Comparison of ENCODE assay signal across 11 mouse cellular contexts in genomic region chr9:57829812-57830557, GRCm38 (mm10). TPM values are rescaled to one million over a fixed set of nuclear protein-coding genes. Genes with fewer than 3 reads are reported as not detected.
DNase-seq lines count a peak whose midpoint lies in the region; ATAC-seq and TF ChIP-seq lines count a peak whose summit lies in the region.
"Had no signal": no experiment of that assay in that cellular context is flagged by ENCODE, and none has a peak within 500 bp of the region (broad histone marks: within the 10 kb centered on the region; RNA-seq: fewer than 3 reads in every experiment).

No protein-coding gene starts in this region.

- DNase-seq in heart, embryonic 10.5 days (ENCODE audit: low spot score) = no peak
- DNase-seq in heart, adult 18-20 months = no peak
- peak; percentile 72 for DNase-seq in lung, postnatal 0 days (ENCODE audit: low spot score)
- no peak for DNase-seq in lung, adult 2 months
- peak; percentile 92 for DNase-seq in ZHBTc4 (ENCODE audit: low read depth, low spot score)
- DNase-seq in ovary, adult 18-20 months (ENCODE audit: low spot score) = no peak
- no peak for DNase-seq in left cerebral cortex, adult 9 months (ENCODE audit: low spot score in 2 of 2)
- DNase-seq: cerebellum, adult 9-10 months; kidney, postnatal 14 days had no signal

- peak; percentile 63 for TF ChIP-seq EP300 in lung, postnatal 0 days (IDR thresholded peaks at IDR 0.05)

- no peak overlapping the region for H3K9ac ChIP-seq in lung, postnatal 0 days (replicated peaks; ENCODE audit: low read depth)
- 0 out of 2 replicates have a peak overlapping the region, but pooled peaks have one; percentile 18 for H3K9ac ChIP-seq in neural tube, embryonic 12.5 days

- 68% methylated on average over 6 of the region's 6 CpGs for WGBS in heart, embryonic 10.5 days
- 52% methylated on average over 6 of the region's 6 CpGs for WGBS in lung, postnatal 0 days
- WGBS in lung, adult 2 months = 72% methylated on average over 6 of the region's 6 CpGs
- WGBS in neural tube, embryonic 12.5 days = 17% methylated on average over 6 of the region's 6 CpGs

- no peak overlapping the region for H3K4me2 ChIP-seq in lung, postnatal 0 days (replicated peaks; ENCODE audit: low read depth, low read length)
- H3K4me2 ChIP-seq in neural tube, embryonic 12.5 days (replicated peaks) = peak overlapping the region; percentile 52
- H3K4me2 ChIP-seq: liver, embryonic 11.5 days had no signal

- no peaks in the 10 kb centered on the region for H3K9me3 ChIP-seq in heart, embryonic 10.5 days
- H3K9me3 ChIP-seq in lung, postnatal 0 days (ENCODE audit: low read length) = no peaks in the 10 kb centered on the region
- no peaks in the 10 kb centered on the region for H3K9me3 ChIP-seq in neural tube, embryonic 12.5 days

- H3K27ac ChIP-seq in heart, embryonic 10.5 days = peak overlapping the region; percentile 2; the same call in 1 of the 2 replicates
- 0 out of 2 replicates have a peak overlapping the region, but pooled peaks have one; percentile 51 for H3K27ac ChIP-seq in lung, postnatal 0 days (ENCODE audit: low read length)
- H3K27ac ChIP-seq in neural tube, embryonic 12.5 days = no peak overlapping the region

- ATAC-seq in lung, postnatal 0 days = peak; percentile 73
- ATAC-seq in neural tube, embryonic 12.5 days (ENCODE audit: low FRiP score, low read depth) = no peak

- H3K36me3 ChIP-seq in heart, embryonic 10.5 days = peaks cover 26% of the 10 kb centered on the region; the same call in 1 of the 2 replicates
- H3K36me3 ChIP-seq in lung, postnatal 0 days (ENCODE audit: insufficient read depth, low read length) = 0 out of 2 replicates have a peak, but pooled peaks cover 4% of the 10 kb centered on the region
- peaks cover 3% of the 10 kb centered on the region; the same call in 1 of the 2 replicates for H3K36me3 ChIP-seq in neural tube, embryonic 12.5 days

- H3K27me3 ChIP-seq in heart, embryonic 10.5 days (ENCODE audit: insufficient read depth, poor library complexity, severe bottlenecking) = no peaks in the 10 kb centered on the region
- H3K27me3 ChIP-seq in lung, postnatal 0 days (replicated peaks; ENCODE audit: insufficient read depth, low read length) = no peaks in the 10 kb centered on the region
- no peaks in the 10 kb centered on the region for H3K27me3 ChIP-seq in neural tube, embryonic 12.5 days (replicated peaks)

- TF ChIP-seq POLR2A in lung, adult 2 months (IDR thresholded peaks at IDR 0.05; ENCODE audit: borderline replicate concordance, extremely low read depth, low read depth, low read length) = no peak

- H3K4me3 ChIP-seq in heart, embryonic 10.5 days = peak overlapping the region; percentile 48
- no peak overlapping the region for H3K4me3 ChIP-seq in lung, postnatal 0 days (ENCODE audit: low read depth, low read length)
- H3K4me3 ChIP-seq in lung, adult 2 months (replicated peaks; ENCODE audit: extremely low read depth, low read depth, low read length) = no peak overlapping the region
- H3K4me3 ChIP-seq in neural tube, embryonic 12.5 days = no peak overlapping the region

- no peak for TF ChIP-seq CTCF in lung, postnatal 0 days (IDR thresholded peaks at IDR 0.05)
- TF ChIP-seq CTCF in lung, adult 2 months (IDR thresholded peaks at IDR 0.05; ENCODE audit: insufficient read depth, low read length) = no peak

- peaks cover 84% of the 10 kb centered on the region for H3K4me1 ChIP-seq in heart, embryonic 10.5 days
- H3K4me1 ChIP-seq in lung, postnatal 0 days (ENCODE audit: insufficient read depth, low read depth, low read length) = peaks cover 22% of the 10 kb centered on the region
- peaks cover 8% of the 10 kb centered on the region for H3K4me1 ChIP-seq in lung, adult 2 months (ENCODE audit: control insufficient read depth, insufficient read depth, low read length)
- peaks cover 54% of the 10 kb centered on the region for H3K4me1 ChIP-seq in neural tube, embryonic 12.5 days

RNA-seq across cellular contexts. Expression of gene Arid3b, which starts 6.6 kb away (rescaled TPM):
- polyA plus RNA-seq in heart, embryonic 10.5 days (2016; fragmentation: Nextera tagmentation; extraction: Ambion mirVana) = 59.7 and 60.2 TPM in 2 replicates
- 1 to 10 TPM; 3.7 to 4.9 TPM for total RNA-seq in heart, adult 18-20 months (2021)
- 5.8 and 6.2 TPM in 2 replicates for polyA plus RNA-seq in lung, postnatal 0 days (2015; fragmentation: Nextera tagmentation; extraction: Ambion mirVana)
- 16.4 and 16.6 TPM in 2 replicates for polyA plus RNA-seq in lung, adult 2 months (2012; rRNA removed)
- polyA plus RNA-seq in neural tube, embryonic 12.5 days (2016; fragmentation: Nextera tagmentation; extraction: Ambion mirVana) = 19.5 and 21.0 TPM in 2 replicates

Comparison
In these comparisons a context has a peak if more than half of its experiments do, and no peak if none do; other contexts are left out.
1. DNase-seq: peak in lung, postnatal 0 days (single experiment) and ZHBTc4 (single experiment); none in heart, embryonic 10.5 days (single experiment), heart, adult 18-20 months (0 of 2), lung, adult 2 months (single experiment), ovary, adult 18-20 months (single experiment) and left cerebral cortex, adult 9 months (0 of 2).